Mouse (Mus musculus) G1E (cell line): ENCODE results near the gene Slc25a10.

Experiments used
- CTCF ChIP-seq: IDR thresholded peaks from 2 replicates; pipeline ENCODE4 v1.5.1; 2012; ENCODE audit warnings: low read depth, low read length, inconsistent platforms, mixed read lengths
- GATA1 ChIP-seq: IDR thresholded peaks from 2 replicates; pipeline ENCODE4 v1.6.1; 2012; ENCODE audit warnings: borderline replicate concordance, low read length, inconsistent platforms, mixed read lengths
- POLR2AphosphoS5 ChIP-seq: IDR thresholded peaks from 2 replicates; pipeline ENCODE4 v1.6.1; 2012; ENCODE audit warnings: low read depth, low read length, inconsistent platforms; ENCODE audit not compliant: insufficient replicate concordance

DNA sequence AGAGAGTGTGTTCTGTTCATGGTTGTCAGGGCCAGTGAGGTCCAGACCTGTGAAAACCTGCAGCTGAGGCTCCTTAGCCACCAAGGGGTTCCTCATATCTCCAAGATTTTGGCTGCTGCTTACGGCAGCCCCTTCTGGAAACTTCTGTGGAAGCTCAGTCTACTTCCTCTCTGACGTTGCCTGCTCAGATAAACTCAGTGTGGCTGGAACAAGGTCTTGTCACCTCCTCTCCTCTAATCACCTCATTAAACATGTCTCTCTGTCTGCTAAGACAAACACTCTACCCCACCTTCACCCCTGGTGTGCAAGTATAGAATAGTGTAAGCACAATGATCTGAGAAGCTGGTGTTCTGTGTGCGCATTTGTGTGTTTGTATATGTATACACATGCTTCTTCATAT lies 46.2 kb upstream of the Slc25a10 start:
- no peak for TF ChIP-seq CTCF
- no peak for TF ChIP-seq GATA1
- TF ChIP-seq POLR2AphosphoS5: no peak
